Mouse (Mus musculus) frontal cortex, adult (tissue): ENCODE measurements around the gene Abcc1.

Experiments used
- ATAC-seq: cut with Nextera tagmentation; 2 replicates; pipeline ENCODE4 v1.9.2; 2017; ENCODE audit warnings: mild to moderate bottlenecking, moderate library complexity, mixed read lengths; ENCODE audit not compliant: low TSS enrichment

Gene Abcc1

DNA sequence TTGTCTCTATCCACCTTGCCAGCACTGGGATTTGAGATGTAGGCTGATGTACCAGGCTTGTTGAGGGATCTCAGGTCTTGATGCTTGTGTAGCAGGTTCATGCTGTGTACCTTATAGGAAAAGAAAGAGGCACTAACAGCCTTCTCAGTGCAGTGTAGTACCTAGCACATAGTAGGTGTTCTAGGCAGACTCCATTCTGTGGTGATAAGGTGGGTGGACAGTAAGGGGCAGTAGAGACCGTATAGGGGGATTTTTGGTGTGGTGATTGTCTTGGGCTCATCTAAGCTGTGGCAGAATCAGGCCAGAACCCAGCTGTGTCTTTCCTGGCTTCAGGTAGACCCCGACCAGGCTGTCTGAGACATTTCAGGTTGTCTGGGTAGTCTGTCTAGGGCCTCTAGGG, 15.0 kb downstream of the Abcc1 start:
- ATAC-seq, result peak; percentile 7; the same call in 1 of the 2 replicates

DNA sequence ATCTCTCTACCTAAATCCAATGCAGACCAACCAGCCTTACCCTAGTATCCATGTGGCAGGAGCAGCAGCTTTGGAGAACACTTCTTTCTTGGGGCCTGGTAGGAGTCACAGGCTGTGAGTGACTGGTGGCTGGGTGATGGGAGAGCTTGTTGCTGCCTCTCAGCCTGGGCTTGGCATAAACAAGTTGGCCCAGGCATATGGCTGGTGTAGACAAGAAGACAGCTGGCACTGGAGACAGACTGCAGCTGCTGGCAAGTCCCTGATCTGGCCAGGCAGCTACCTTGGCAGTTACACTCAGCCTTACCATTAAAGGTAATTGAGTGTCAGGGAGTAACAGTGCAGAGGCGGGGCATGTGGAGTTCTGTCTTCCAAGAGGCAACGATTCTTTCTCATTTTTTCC, 16.0 kb downstream of the Abcc1 start:
- peak; percentile 84 for ATAC-seq

DNA sequence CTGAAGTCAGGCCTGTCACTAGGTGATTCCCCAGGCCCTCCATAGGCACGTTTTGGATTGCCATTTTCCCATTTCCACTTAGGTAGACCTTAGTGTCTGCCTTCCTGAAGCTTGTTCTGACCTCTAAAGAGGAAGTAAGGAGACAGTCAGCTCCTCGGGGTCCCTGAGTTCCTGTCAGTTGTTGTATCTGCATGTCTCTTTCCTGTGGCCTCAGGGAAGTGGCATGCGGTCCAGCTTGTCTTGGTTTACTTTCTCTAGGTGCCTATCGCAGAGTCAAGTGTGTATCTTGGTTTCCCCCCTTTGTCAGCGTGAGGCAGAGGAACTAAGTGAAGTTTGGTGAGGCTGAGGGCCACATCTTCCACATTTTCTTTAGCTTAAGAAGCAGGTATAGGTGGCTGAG, 17.3 kb downstream of the Abcc1 start:
- no peak for ATAC-seq

DNA sequence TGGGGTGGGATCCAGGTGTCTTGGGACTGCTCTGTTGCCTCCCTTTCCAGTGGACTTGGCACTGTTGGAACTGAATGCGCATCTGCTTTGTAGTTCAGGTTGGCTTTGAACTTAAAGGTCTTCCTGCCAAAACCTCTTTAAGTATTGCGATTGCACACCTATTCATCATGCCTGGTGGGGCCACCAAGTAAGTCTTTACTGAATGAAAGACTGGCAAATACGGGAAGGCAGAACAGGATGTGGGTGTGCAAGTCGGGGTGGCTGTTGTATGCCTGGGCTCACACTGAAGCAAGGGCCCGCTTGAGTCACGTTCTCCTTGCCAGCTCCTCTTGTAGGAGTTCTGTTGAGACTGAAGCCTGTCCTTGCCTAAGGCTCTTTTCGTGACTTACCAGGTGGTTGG, 18.5 kb downstream of the Abcc1 start:
- 0 out of 2 replicates have a peak, but pooled peaks have one; percentile 28 for ATAC-seq

DNA sequence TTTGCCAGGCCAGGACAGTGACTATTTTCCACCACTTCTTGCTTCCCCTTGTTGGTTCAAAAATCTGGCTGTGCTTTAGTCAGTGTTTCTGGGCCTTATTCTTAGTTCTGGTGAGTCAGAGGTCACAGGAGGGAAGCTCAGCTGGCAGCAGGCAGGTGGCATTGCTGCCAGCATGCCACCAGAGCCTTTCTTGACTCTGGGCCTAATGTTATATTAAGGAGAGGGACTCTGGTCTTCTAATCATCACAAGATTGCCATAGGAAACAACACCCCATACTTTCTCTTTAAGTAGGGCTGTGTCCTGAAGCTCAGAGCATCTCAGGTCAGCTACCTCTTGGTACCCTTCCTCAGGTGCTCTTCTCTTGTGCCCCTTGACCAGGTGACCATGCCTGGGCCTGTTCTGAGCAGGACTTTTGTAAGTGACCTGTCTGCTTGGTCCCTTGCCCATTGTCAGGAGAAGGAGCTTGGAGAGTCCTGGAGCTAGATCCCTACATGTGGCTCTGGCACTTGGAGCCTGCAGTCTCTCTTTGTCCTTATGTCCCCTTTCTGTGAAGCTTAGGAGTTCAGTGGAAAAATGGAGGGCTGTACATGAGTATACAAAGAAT, 19.8 kb downstream of the Abcc1 start:
- no peak for ATAC-seq

DNA sequence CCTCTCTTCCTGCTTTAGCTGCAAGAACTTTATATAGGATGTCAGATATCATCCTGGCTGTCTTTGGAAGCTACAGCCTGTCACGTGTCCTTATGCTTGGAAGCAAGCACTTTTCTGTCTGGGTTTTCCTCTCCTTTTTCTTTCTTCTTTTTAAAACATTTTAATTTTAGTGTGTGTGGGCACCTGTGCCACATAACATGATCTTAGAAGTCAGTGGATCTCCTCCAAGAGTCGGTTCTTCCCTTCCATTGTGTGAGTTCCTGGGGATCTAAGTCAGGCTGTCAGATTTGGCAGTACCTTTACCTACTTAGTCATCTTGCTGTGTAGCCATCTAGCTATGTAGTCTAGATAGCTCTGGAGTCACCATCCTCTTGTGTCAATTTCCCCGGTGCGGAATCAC, 37.9 kb downstream of the Abcc1 start:
- peak; percentile 93 for ATAC-seq

DNA sequence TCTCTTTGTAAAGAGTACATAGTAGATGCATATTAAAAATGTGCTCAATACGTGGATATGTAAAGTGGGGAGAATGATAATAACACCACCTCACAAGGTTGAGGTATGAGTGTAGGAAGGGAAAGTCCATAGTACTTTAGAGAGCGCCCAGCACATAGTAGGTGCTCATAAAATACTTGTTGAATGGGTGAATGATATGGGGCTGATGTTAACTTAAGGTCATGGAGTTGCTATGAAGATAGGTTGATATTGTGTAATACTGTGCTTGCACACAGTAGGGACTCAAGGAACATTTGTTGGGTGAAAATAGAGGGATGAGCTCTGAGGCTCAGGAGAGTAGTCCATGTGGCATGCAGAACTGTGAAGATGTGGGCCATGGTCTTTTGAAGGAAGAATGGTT, 42.1 kb downstream of the Abcc1 start:
- no peak for ATAC-seq

DNA sequence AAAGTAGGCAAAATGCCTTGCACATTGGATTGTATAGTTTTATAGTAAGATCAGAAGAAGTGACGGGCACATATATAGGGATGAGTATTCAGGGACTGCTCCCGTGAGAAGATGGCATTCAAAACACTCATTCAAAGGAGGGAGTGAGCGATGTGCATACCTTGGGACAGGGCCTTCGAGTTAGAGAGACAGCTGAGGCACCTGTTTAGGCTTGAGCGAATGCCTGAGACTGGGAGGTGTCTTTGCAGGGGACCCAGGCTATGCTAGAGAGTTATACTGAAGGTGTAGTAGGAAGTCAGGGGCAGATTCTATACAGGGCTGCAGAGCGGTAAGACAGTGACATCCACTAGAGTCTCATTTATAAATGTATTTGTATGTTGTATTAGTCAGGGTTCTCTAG, 44.3 kb downstream of the Abcc1 start:
- ATAC-seq, result no peak

DNA sequence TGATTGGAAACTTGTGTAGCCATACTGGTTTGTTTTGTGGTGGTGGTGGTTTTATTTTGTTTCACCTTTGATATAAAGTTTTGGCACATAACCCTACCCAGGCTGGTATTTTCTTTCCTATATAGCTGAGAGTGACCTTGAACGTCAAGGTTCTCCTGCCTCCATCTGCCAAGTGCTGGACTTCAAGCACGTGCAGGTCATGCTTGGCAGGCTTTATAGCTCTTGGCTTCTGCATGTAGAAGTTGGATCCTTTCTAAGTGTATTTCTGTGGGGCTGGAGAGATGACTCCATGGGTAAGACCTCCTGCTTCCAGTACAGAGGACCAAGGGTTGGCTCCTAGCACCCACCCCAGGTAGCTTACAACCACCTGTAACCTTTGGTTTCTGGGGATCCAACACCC, 47.8 kb downstream of the Abcc1 start:
- no peak for ATAC-seq

DNA sequence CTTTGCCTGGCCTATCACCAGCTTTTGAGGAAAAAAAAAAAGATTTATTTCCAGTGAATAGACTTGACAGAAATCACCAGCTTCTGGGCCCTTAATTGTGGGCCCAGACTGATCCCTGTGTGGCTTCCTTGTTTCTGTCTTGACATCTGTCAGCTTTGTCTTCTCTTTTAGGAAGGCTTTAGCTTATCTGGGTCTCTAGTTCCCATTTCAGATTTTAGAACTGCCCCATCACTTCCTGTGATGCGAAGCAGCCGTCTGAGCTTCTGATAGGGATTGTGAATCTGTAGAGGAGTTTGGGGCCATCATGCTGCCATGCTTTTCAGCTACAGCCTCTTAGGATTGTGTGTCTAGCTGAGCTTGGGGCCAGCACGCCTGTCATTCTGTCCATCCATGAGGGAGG, 48.4 kb downstream of the Abcc1 start:
- no peak for ATAC-seq

DNA sequence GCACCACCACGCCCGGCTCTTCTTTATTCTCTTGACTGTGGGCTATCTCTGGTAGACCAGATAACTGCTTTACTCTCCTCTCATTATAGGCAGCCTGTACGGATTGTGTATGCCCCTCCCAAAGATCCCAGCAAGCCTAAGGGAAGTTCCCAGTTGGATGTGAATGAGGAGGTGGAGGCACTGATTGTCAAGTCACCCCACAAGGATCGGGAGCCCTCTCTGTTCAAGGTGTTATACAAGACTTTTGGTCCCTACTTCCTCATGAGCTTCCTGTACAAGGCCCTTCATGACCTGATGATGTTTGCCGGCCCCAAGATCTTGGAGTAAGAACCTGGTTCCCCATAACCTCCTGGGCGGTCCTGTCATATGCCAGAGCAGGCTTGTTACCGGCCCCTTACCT, 49.3 kb downstream of the Abcc1 start:
- no peak for ATAC-seq

DNA sequence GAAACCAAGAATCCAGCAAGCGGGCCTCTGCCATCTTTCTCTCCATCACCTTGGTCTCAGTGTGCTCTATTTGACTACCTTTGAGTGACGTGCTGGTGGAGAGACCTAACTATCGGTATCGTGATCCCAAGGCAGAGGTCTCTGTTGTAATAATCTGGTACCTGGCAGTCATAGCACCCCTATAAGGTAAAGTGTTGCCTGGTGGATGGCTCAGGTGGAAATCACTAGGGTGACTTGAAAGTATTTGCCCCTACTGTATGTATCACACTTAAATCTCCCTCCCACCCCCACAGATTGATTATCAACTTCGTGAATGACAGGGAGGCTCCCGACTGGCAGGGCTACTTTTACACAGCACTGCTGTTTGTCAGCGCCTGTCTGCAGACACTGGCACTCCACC, 49.8 kb downstream of the Abcc1 start:
- ATAC-seq, result no peak

DNA sequence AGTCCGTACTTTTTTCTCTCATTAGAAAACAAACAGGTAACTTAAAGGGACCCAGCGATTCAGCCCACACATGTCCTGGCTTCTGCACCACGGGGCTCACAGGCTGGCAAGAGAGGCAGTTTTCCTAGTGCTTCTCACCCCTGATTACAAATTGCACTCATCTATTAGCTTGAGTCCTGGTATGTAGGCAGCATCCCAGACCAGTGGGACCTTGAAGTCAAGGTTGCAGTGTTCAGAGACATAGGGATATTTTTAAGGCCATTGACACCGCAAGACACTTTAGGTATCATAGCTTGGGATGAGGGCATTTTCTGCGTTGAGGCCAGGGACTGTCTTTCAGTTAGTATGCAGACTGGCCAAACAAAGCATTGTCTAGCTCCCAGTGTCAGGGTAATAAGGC, 51.2 kb downstream of the Abcc1 start:
- no peak for ATAC-seq

DNA sequence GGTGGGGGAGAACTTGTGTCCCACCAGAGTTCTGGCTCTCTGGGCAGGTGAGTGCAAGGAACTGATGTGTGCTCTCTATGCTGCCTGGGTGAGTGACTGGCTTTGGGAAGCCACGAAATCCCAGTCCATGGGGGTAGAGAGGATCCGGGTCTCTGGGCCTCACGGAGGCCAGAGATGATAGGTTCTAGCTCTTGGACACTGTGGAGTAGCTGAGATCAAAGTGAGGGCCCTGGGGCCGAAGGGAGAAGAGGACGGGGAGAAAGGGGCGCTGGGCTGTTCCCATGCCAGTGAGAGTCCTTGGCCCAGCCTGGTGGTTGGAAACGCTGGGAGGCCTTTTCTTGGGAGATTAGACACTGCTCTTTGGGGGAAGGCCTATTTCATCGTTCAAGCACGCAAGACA, 53.8 kb downstream of the Abcc1 start:
- no peak for ATAC-seq

DNA sequence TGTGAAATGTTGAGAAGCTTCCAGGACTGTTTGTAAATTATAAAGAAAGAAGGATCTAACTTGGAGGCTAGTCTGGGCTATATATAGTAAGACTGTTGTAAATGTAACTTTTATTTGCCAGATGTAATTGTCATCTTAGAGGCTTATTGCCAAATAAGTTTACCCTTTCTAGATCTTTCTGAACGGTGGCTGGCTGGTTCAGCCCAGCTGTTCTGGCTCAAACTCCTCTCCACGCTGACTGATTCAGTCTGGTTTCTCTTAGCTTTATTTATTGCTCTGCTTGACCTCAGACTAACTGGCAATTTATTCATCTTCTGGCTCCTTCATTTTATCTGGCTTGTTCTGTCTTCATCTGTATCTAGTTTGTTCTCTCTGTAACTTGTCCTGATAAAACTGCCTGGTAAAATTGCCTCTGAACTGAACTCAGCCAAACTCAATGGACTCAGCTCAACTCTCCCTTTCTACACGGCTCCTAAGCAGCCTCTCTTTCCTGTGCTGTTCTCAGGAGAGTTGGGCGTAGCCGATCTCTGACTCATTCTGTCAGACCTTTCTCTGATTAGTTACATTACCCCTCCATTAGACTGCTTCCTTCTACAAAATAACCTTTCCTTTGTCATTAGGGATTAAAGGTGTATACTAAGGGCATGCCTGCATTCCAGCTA, 55.7 kb downstream of the Abcc1 start:
- no peak for ATAC-seq

DNA sequence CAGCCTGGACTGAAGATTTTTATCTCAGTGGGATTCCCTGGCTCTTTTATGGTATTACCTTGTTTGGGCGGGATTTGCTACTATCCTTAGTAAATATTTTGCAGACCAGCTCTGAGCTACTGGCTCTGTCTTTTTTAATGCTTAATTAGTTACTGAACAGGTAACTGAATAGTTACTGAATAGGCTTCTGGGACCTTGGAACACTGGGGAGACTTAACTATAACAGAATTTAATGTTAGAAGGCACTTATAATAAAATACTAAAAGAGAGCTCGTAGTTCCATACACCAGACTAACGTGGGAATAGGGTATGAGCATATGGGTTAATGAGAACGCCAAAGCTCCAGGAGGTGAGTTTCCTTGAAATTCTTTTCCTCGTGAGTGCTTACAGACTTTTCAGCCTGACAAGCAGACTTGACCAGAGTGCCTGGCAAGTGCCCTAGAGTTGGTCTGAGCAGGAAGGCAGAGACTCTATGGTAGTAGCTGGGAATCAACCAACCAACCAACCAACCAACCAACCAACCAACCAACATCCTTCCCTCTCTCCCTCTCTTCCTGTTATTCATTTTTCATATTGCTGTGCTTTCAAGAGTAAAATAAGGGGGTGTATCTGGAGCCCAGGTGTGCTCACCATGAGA, 59.3 kb downstream of the Abcc1 start:
- no peak for ATAC-seq

DNA sequence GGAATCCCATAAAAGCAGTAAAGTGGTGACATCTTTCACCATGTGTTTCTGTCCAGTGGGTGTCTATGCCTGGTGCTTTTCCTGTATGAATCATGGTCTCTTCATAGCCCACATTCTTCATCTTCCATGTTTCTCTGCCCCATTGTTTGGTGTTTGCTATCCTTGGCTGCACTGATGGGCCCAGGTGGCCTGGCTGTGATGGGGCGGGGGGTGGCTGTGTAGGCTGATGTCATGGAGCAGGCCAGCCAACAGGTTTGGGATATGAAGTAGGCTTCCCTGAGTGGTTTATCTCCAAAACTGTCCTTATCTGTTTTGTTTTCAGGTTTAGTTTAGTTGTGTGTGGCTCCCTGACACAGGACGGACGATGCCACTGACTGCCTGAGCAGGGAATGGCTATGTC, 60.7 kb downstream of the Abcc1 start:
- no peak for ATAC-seq

DNA sequence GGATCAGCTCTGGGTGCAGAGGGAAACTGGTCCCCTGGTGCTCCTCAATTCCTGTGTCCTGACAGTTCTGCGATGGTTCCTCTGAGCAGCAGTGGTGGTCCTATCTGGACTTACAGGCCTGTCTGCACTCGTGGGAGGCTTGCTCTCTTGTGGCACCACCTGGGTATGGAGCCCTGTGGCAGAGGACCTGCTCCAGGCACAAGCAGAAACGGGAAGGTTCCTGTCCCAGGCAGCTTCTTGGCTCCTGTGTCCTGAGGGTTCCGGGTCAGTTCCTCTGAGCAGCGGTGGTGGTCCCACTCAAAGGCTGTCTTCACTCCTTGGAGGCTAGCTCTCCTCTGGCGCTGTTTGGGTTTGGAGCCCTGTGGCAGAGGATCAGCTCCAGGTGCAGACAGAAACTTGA, 68.0 kb downstream of the Abcc1 start:
- ATAC-seq, result no peak

DNA sequence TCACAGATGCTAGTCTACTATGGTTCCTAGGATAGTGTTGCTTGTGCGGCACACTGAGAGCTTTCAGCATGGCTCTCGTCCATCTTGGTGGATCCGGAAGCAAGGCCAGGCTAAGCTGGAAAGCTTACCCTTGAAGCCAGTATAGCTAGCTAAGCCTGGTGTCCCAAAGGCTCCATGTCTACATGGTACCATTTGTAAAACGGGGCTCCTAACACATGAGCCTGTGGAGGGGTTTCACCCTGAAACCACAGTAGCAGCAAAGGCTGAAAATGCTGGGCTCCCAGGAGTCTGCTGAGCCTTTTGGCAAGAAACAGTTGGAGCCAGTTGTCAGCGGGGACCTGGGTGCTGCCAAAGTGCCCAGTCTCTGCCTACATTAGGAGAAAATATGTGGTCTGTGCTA, 71.6 kb downstream of the Abcc1 start:
- ATAC-seq, result no peak

DNA sequence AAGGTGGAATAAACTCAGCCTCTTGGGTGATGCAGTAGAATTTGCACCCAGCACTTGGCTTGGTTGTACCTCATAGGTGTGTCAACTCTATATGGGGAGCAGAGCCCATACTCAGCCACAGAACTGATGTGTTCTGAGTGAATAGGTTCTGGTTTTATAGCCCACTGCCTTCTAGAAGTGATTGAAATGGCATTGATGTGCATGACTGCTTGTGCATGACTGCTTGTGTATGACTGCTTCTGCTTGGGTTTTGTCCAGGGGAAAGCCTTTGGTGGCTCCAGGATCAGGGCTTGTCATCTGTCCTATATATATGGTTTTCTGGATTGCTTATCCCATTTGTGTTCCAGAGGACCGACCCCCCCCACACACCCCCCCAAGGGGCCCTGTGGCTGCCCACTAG, 74.2 kb downstream of the Abcc1 start:
- no peak for ATAC-seq

DNA sequence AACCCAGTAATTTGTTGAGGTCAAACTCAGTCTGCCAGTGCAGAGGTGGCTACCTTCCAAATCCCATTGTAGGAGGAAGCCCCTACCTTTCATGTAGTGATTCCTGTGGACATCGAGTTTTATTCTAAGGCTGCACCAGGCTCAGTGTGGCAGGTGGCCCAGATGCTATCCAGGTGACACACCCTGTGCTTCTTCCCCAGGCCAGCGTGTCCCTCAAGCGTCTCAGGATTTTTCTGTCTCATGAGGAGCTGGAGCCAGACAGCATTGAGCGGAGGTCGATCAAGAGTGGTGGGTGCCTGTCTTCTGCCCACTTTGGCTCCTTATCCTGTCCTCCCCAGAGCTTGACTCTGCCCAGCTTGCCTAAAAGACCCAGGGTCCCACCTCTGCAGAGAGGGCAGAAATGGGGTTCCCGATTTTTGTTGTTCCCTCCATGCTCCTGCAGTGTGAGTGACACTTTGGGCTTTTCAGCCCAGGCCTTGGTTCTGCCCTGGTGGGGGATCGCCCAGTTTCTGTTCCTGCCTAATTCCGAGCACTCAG, 76.2 kb downstream of the Abcc1 start:
- ATAC-seq, result no peak

DNA sequence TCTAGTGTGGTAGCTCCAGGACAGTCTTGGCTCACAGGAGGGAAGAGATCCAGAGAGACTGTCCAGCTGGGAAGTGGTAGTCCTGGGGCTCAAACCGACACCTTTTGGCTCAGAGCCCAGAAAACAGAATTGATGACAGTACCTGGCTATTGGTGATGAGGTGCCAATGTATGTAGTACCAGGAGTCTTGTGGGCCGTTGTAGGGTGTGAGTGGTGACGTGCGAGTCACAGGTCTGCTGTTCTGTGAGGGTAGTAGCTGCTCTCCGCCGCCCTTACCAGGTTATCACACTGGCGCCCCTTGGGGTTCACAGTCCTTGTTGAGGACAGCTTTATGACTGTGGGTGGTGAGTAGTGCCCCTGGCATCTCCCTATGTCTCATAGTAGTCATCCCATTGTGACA, 77.2 kb downstream of the Abcc1 start:
- ATAC-seq, result no peak

DNA sequence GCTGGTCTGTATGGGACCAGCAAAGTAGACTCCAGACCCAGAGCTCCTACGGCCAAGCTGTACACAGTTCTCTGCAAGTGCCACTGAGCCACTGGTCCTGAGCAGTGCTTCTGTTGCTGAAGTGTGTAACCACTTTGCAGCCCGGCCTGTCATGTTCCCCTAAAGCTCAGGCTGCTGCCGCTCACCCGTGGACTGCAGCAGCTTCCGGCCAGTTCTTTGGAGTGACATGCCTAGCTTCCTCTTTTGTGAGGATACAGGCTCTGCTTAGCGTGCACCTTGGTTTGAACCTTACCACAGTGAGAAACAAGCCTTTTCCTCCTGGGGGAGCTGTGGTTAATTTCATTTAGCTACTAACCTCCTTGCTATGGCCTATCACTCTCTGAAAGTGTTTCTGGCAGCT, 77.7 kb downstream of the Abcc1 start:
- ATAC-seq, result no peak
